Mouse (Mus musculus) MEL (cell line): Measurements from ENCODE around the gene Pla2g5. TPM values are rescaled to one million over a fixed set of nuclear protein-coding genes. Genes with fewer than 3 reads are reported as not detected.

Experiments
- DNase-seq: peaks from one replicate; pipeline ENCODE4 v3.0.0; 2011; ENCODE audit warnings: low read depth, low spot score
- H3K27ac ChIP-seq: 2 replicates; pipeline ENCODE4 v1.5.1; 2012; ENCODE audit warnings: low read depth, mild to moderate bottlenecking, control low read depth, low read length, moderate library complexity; ENCODE audit not compliant: control insufficient read depth
- H3K27me3 ChIP-seq, 2 experiments: fragments of 150-350 bp in 1 of 2; sonication (generic) in 1 of 2; 2 replicates each; pipeline ENCODE4 v1.6.1; 2012; ENCODE audit warnings: low read length in 2 of 2, mild to moderate bottlenecking in 2 of 2, improper control_type of control experiment in 1 of 2, moderate library complexity in 1 of 2; ENCODE audit not compliant: insufficient read depth in 2 of 2, control insufficient read depth in 1 of 2
- H3K36me3 ChIP-seq, 2 experiments: 2 replicates each; pipeline ENCODE4 v1.6.1; 2012 to 2014; ENCODE audit warnings: low read length in 2 of 2, improper control_type of control experiment in 1 of 2, inconsistent platforms in 1 of 2, mild to moderate bottlenecking in 1 of 2; ENCODE audit not compliant: insufficient read depth in 2 of 2, control insufficient read depth in 1 of 2
- H3K4me1 ChIP-seq, 2 experiments: fragments of 150-350 bp in 1 of 2; sonication (generic) in 1 of 2; 2 replicates each; pipeline ENCODE4 v1.6.1; 2012; ENCODE audit warnings: low read length in 2 of 2, improper control_type of control experiment in 1 of 2, mild to moderate bottlenecking in 1 of 2; ENCODE audit not compliant: insufficient read depth in 2 of 2, control insufficient read depth in 1 of 2
- H3K4me3 ChIP-seq, 2 experiments: fragments of 150-350 bp in 1 of 2; sonication (generic) in 1 of 2; 2 replicates each; pipeline ENCODE4 v1.5.1; 2012; ENCODE audit warnings: low read depth in 2 of 2, low read length in 2 of 2, mild to moderate bottlenecking in 2 of 2, moderate library complexity in 2 of 2, control low read depth in 1 of 2, improper control_type of control experiment in 1 of 2; ENCODE audit not compliant: control insufficient read depth in 1 of 2, insufficient read depth in 1 of 2
- H3K79me2 ChIP-seq: 2 replicates; pipeline ENCODE4 v1.6.1; 2012; ENCODE audit warnings: mild to moderate bottlenecking, low read length, moderate library complexity; ENCODE audit not compliant: control insufficient read depth, poor library complexity, insufficient read depth
- H3K9ac ChIP-seq: 2 replicates; pipeline ENCODE4 v1.6.1; 2012; ENCODE audit warnings: low read depth, mild to moderate bottlenecking, control low read depth, low read length, moderate library complexity; ENCODE audit not compliant: control insufficient read depth, poor library complexity, severe bottlenecking
- H3K9me3 ChIP-seq: fragments of 150-350 bp; sonication (generic); replicated peaks from 2 replicates; pipeline ENCODE4 v1.6.1; 2012; ENCODE audit warnings: mild to moderate bottlenecking, low read length, improper control_type of control experiment, moderate library complexity; ENCODE audit not compliant: insufficient read depth
- BHLHE40 ChIP-seq: IDR thresholded peaks from 2 replicates; pipeline ENCODE4 v1.6.1; 2012; ENCODE audit warnings: low read depth, mild to moderate bottlenecking, inconsistent platforms, low read length, improper control_type of control experiment, borderline replicate concordance
- CHD1 ChIP-seq: IDR thresholded peaks from 2 replicates; pipeline ENCODE4 v1.6.1; 2012; ENCODE audit warnings: low read depth, mild to moderate bottlenecking, inconsistent platforms, low read length, improper control_type of control experiment
- CHD2 ChIP-seq: IDR thresholded peaks from 2 replicates; pipeline ENCODE4 v1.6.1; 2011; ENCODE audit warnings: low read length, improper control_type of control experiment
- CTCF ChIP-seq, 3 experiments: IDR thresholded peaks in 2 of 3; conservative IDR thresholded peaks in 1 of 3; 2 replicates each; pipeline ENCODE4 v1.5.1; 2011 to 2012; ENCODE audit warnings: low read length in 3 of 3, low read depth in 2 of 3, mild to moderate bottlenecking in 2 of 3, improper control_type of control experiment in 1 of 3, inconsistent platforms in 1 of 3, mixed read lengths in 1 of 3, moderate library complexity in 1 of 3; ENCODE audit not compliant: control insufficient read depth in 1 of 3, insufficient read depth in 1 of 3, poor library complexity in 1 of 3, severe bottlenecking in 1 of 3
- EP300 ChIP-seq, 2 experiments: IDR thresholded peaks; 2 replicates each; pipeline ENCODE4 v1.6.1; 2011; ENCODE audit warnings: improper control_type of control experiment in 2 of 2, low read length in 2 of 2, low read depth in 1 of 2, mild to moderate bottlenecking in 1 of 2
- ETS1 ChIP-seq: IDR thresholded peaks from 2 replicates; pipeline ENCODE4 v1.6.1; 2012; ENCODE audit warnings: low read depth, mild to moderate bottlenecking, inconsistent platforms, low read length, improper control_type of control experiment, moderate library complexity
- GABPA ChIP-seq: IDR thresholded peaks from 2 replicates; pipeline ENCODE4 v1.6.1; 2012; ENCODE audit warnings: low read depth, mild to moderate bottlenecking, inconsistent platforms, low read length, improper control_type of control experiment, moderate library complexity
- GATA1 ChIP-seq: IDR thresholded peaks from 2 replicates; pipeline ENCODE4 v1.6.1; 2011; ENCODE audit warnings: low read depth, low read length, improper control_type of control experiment
- JUND ChIP-seq: IDR thresholded peaks from 2 replicates; pipeline ENCODE4 v1.6.1; 2011; ENCODE audit warnings: low read depth, mild to moderate bottlenecking, improper control_type of control experiment, low read length
- MAFK ChIP-seq: IDR thresholded peaks from 2 replicates; pipeline ENCODE4 v1.6.1; 2011; ENCODE audit warnings: low read depth, mild to moderate bottlenecking, low read length, improper control_type of control experiment, borderline replicate concordance
- MXI1 ChIP-seq: IDR thresholded peaks from 2 replicates; pipeline ENCODE4 v1.6.1; 2011; ENCODE audit warnings: mild to moderate bottlenecking, low read depth, low read length, improper control_type of control experiment
- MYB ChIP-seq: IDR thresholded peaks from 2 replicates; pipeline ENCODE4 v1.6.1; 2011; ENCODE audit warnings: mild to moderate bottlenecking, low read depth, low read length, improper control_type of control experiment
- NRF1 ChIP-seq: IDR thresholded peaks from 2 replicates; pipeline ENCODE4 v1.6.1; 2014; ENCODE audit warnings: low read depth, mild to moderate bottlenecking, inconsistent platforms, low read length, improper control_type of control experiment, moderate library complexity; ENCODE audit not compliant: poor library complexity, insufficient read depth, severe bottlenecking
- POLR2AphosphoS2 ChIP-seq: IDR thresholded peaks from 2 replicates; pipeline ENCODE4 v1.6.1; 2011; ENCODE audit warnings: low read length, improper control_type of control experiment
- POLR2AphosphoS5 ChIP-seq: IDR thresholded peaks from 2 replicates; pipeline ENCODE4 v1.6.1; 2012; ENCODE audit warnings: low read depth, borderline replicate concordance, mild to moderate bottlenecking, inconsistent platforms, low read length, moderate library complexity, mixed read lengths
- RAD21 ChIP-seq: IDR thresholded peaks from 2 replicates; pipeline ENCODE4 v1.6.1; 2011; ENCODE audit warnings: mild to moderate bottlenecking, low read depth, low read length, improper control_type of control experiment
- RCOR1 ChIP-seq: IDR thresholded peaks from 2 replicates; pipeline ENCODE4 v1.6.1; 2012; ENCODE audit warnings: low read depth, mild to moderate bottlenecking, inconsistent platforms, low read length, improper control_type of control experiment
- SMC3 ChIP-seq: IDR thresholded peaks from 2 replicates; pipeline ENCODE4 v1.6.1; 2011; ENCODE audit warnings: low read depth, low read length, improper control_type of control experiment
- TCF12 ChIP-seq: IDR thresholded peaks from 2 replicates; pipeline ENCODE4 v1.6.1; 2014; ENCODE audit warnings: low read depth, mild to moderate bottlenecking, inconsistent platforms, low read length, improper control_type of control experiment, moderate library complexity
- polyA plus RNA-seq, 2 experiments: library from polyadenylated mRNA; stranded (reverse) in 1 of 2; unstranded in 1 of 2; fragments of >175 nt in 1 of 2; fragments of >200 nt in 1 of 2; gene quantifications; 2 replicates each; pipeline versions ENCODE4 v1.2.1 to v1.2.4; 2012; ENCODE audit warnings: low replicate concordance in 2 of 2, low read depth in 1 of 2; ENCODE audit not compliant: insufficient read length in 2 of 2, insufficient read depth in 1 of 2, missing spikeins in 1 of 2
- total RNA-seq: library from RNA; depleted of rRNA; stranded (reverse); fragments of 300-350 nt; gene quantifications from 2 replicates; pipeline ENCODE4 v1.2.3, GENCODE M21; 2012

The Pla2g5 gene
- total and polyA plus RNA-seq, 3 experiments = not detected

DNA sequence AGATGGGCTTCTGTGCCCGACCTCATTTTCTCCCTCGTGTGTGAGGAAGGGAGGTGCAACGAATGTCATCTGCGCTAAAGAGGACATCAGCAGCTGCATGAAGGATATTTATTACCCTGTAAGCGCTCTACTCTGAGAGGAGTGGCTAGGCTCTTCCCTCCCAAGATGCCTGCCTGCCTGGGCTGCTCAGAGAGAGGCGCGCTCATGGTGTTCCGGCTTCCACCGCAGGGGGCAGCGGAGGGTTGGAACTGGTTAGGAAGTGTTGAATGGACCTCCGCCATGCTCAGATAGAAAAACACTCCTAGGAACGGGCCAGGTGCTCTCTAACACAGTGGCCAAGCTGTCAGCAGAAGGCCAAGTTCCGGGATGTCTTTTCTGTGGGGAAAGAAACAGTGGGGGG, 3.6 kb downstream of the Pla2g5 start:
- TF ChIP-seq ETS1 (no peak), POLR2AphosphoS2 (no peak), NRF1 (no peak), CHD2 (no peak), EP300 (IDR thresholded peaks at IDR 0.05; ENCODE audit: low read depth in 1 of 2, low read length in 2 of 2) (no peak), GATA1 (no peak), MXI1 (no peak), MAFK (no peak), MYB (no peak), SMC3 (no peak), RAD21 (no peak), RCOR1 (no peak), CHD1 (no peak), JUND (no peak), BHLHE40 (no peak), POLR2AphosphoS5 (no peak)
- H3K4me1 ChIP-seq = peaks cover 0 to 9% of the 10 kb centered on the region in 2 experiments; a peak in 1 of 4 replicates
- no peak overlapping the region for H3K27ac ChIP-seq
- H3K4me3 ChIP-seq = no peak overlapping the region
- H3K36me3 ChIP-seq = no peaks in the 10 kb centered on the region
- H3K9ac ChIP-seq = no peak overlapping the region
- DNase-seq = no peak
- no peaks in the 10 kb centered on the region for H3K9me3 ChIP-seq
- H3K27me3 ChIP-seq = no peaks in the 10 kb centered on the region
- no peaks in the 10 kb centered on the region for H3K79me2 ChIP-seq

DNA sequence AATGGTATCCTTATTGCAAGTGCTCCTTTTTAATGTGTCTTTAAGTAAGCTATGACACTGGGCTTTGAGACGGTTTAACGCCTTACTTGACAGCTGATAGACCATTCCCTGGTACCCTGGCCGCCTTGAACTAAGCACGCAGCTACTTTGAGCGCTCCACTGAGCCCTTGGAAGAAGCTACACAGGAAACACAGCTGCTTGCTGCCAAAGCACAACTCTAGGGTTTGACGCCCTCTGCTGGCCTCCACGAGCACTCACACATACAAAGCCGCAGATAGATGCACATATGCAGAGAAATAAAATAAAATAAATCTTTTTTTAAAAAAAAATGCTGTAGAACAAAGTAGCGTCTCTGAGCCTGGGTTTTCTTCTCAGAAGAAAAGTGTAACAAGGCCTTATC, 4.0 kb downstream of the Pla2g5 start:
- Histone ChIP-seq H3K27ac (no peak overlapping the region), H3K9me3 (no peaks in the 10 kb centered on the region), H3K27me3 (no peaks in the 10 kb centered on the region), H3K4me1 (peaks cover 0 to 9% of the 10 kb centered on the region in 2 experiments; a peak in 1 of 4 replicates), H3K4me3 (no peak overlapping the region), H3K36me3 (no peaks in the 10 kb centered on the region), H3K79me2 (no peaks in the 10 kb centered on the region), H3K9ac (no peak overlapping the region)
- TF ChIP-seq CTCF (IDR thresholded peaks at IDR 0.05 in 2 of 3, conservative IDR thresholded peaks at IDR 0.05 in 1 of 3; ENCODE audit: control insufficient read depth in 1 of 3, insufficient read depth in 1 of 3, low read depth in 2 of 3, low read length in 3 of 3, poor library complexity in 1 of 3, severe bottlenecking in 1 of 3) (peak; percentile 3 to 48 (median 17); a peak in 3 of 6 replicates), CHD2 (no peak), TCF12 (no peak), GABPA (no peak), ETS1 (no peak), BHLHE40 (no peak)
- peak; percentile 24 for DNase-seq
